Mouse (Mus musculus) small intestine, adult 2 months (tissue): ENCODE data around the gene Def8. TPM values are rescaled to one million over a fixed set of nuclear protein-coding genes. Genes with fewer than 3 reads are reported as not detected.

ENCODE experiments used
- H3K27ac ChIP-seq: fragments of 200-500 bp; 2 replicates; pipeline ENCODE4 v1.5.1; 2012; ENCODE audit warnings: low read depth, low read length, control low read depth, inconsistent platforms; ENCODE audit not compliant: insufficient read depth
- H3K27me3 ChIP-seq: fragments of 200-500 bp; 2 replicates; pipeline ENCODE4 v1.6.1; 2012; ENCODE audit warnings: mild to moderate bottlenecking, moderate library complexity, low read length, inconsistent platforms; ENCODE audit not compliant: control insufficient read depth, insufficient read depth
- H3K36me3 ChIP-seq: fragments of 200-500 bp; 2 replicates; pipeline ENCODE4 v1.6.1; 2012; ENCODE audit warnings: mild to moderate bottlenecking, low read length, control low read depth, inconsistent platforms; ENCODE audit not compliant: control insufficient read depth, insufficient read depth
- H3K4me1 ChIP-seq: fragments of 200-500 bp; 2 replicates; pipeline ENCODE4 v1.6.1; 2012; ENCODE audit warnings: low read length, inconsistent platforms, mixed read lengths; ENCODE audit not compliant: control insufficient read depth, insufficient read depth, insufficient read length
- H3K4me3 ChIP-seq: fragments of 200-500 bp; 2 replicates; pipeline ENCODE4 v1.5.1; 2012; ENCODE audit warnings: low read depth, mild to moderate bottlenecking, control low read depth, inconsistent platforms, low read length, moderate library complexity
- CTCF ChIP-seq: fragments of 200-500 bp; IDR thresholded peaks from 2 replicates; pipeline ENCODE4 v1.5.1; 2012; ENCODE audit warnings: low read depth, mild to moderate bottlenecking, control low read depth, inconsistent platforms, low read length, moderate library complexity, mixed read lengths; ENCODE audit not compliant: insufficient replicate concordance, insufficient read length; ENCODE audit errors: extremely low read depth
- POLR2A ChIP-seq: fragments of 200-500 bp; IDR thresholded peaks from 2 replicates; pipeline ENCODE4 v1.6.1; 2012; ENCODE audit warnings: low read depth, mild to moderate bottlenecking, control low read depth, inconsistent platforms, low read length, moderate library complexity
- WGBS: fragments of 180-500 bp; shearing (Covaris S2); methylation state at CpG from one replicate; pipeline ENCODE4 v1.1.7; 2018; 5-methylcytosine and 5-hydroxymethylcytosine counted together
- polyA plus RNA-seq: library from polyadenylated mRNA; depleted of rRNA; stranded (reverse); fragments of >200 nt; gene quantifications from 2 replicates; pipeline ENCODE4 v1.2.3, GENCODE M21; 2012; rRNA removed

The Def8 gene
- polyA plus RNA-seq, 1 experiment = 18.4 TPM

DNA sequence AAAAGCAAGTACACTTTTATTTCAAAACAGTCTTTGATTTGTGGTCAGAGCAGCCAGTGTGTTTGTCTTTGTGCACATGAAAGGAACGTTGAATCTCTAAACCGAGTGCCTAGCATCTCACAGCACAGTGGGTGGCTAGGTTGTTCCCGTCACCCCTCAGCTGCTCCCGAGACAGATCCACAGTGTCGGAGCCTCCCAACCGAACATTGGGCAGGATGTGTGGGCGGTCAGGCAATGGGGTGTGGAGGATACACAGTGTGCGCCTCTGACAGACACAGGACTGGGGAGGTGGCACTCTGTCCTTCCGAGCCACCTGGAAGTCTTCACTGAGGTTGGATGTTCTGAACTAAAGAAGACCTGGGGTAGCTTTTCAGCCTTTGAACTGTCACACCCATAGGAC is 82.4 kb downstream of the Def8 start:
- H3K4me3 ChIP-seq = no peak overlapping the region
- TF ChIP-seq CTCF (no peak), POLR2A (no peak)
- no peak overlapping the region for H3K27ac ChIP-seq
- peaks cover 31% of the 10 kb centered on the region for H3K36me3 ChIP-seq
- no peaks in the 10 kb centered on the region for H3K27me3 ChIP-seq
- H3K4me1 ChIP-seq = no peaks in the 10 kb centered on the region; the same call in 1 of the 2 replicates
- WGBS = 86% methylated on average over 9 of the region's 9 CpGs

DNA sequence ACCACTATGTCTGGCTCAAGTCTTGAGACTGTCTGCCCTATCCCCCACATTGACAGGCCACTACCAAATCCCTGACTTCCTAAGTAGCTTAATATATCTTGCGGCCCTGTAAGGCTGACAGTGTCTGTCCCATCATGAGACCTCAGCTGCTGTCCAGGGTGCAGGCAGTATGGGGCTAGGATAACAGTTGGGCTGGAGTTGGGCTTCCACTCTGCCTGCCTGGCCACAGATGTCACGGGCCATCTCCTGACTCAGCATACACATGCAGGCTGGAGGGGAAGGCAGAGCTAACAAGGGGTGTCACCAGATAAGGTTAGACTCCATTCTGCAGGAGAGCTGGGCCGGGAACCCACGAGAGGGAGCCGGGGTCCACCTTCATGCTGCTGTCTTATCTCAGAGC is 83.8 kb downstream of the Def8 start:
- H3K27me3 ChIP-seq = no peaks in the 10 kb centered on the region
- WGBS = 97% methylated on average over 5 of the region's 5 CpGs
- TF ChIP-seq CTCF (no peak), POLR2A (no peak)
- peaks cover 17% of the 10 kb centered on the region for H3K36me3 ChIP-seq
- no peak overlapping the region for H3K4me3 ChIP-seq
- H3K4me1 ChIP-seq = no peaks in the 10 kb centered on the region; the same call in 1 of the 2 replicates
- H3K27ac ChIP-seq = no peak overlapping the region

DNA sequence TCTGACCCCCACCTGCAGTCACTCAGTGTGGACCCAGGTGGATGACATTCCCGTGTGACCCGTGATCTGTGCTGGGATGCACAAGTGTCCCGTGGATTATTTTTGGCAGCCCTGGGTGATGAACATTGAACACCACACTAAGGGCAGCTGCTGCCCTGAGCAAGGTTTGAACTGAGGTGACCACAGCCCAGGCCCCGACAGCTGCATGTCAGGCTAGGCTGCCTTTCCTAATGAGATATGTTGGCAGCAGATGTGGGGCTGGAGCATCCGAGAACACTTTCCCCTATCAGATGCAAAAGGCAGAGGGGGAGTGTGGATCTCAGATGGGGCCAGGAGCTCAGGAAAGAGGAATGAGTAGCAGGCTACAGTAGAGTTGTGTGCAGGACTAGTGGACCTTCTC is 87.5 kb downstream of the Def8 start:
- no peak overlapping the region for H3K27ac ChIP-seq
- H3K36me3 ChIP-seq = peaks cover 5% of the 10 kb centered on the region
- no peak overlapping the region for H3K4me3 ChIP-seq
- 61% methylated on average over 5 of the region's 5 CpGs for whole genome bisulfite sequencing
- TF ChIP-seq CTCF (no peak), POLR2A (no peak)
- H3K27me3 ChIP-seq = peaks cover 29% of the 10 kb centered on the region
- H3K4me1 ChIP-seq = no peaks in the 10 kb centered on the region

Other genes with a start within 250 kb of the Def8 start
- gene Dpep1, start 237.3 kb upstream of the Def8 start, polyA plus RNA-seq = 152 and 830 TPM in 2 replicates
- gene Chmp1a, start 210.8 kb upstream of the Def8 start, polyA plus RNA-seq = 77.5 and 148 TPM in 2 replicates
- gene Spata33, start 210.7 kb upstream of the Def8 start, polyA plus RNA-seq = 0.10 and 0.13 TPM in 2 replicates
- gene Cdk10, start 198.7 kb upstream of the Def8 start, polyA plus RNA-seq = 20.7 and 27.7 TPM in 2 replicates
- 11.8 and 19.0 TPM in 2 replicates for gene Spata2l, start 187.3 kb upstream of the Def8 start, polyA plus RNA-seq
- 20.8 and 33.8 TPM in 2 replicates for gene Zfp276, start 169.3 kb upstream of the Def8 start, polyA plus RNA-seq
- 48.3 and 106 TPM in 2 replicates for gene Vps9d1, start 169.2 kb upstream of the Def8 start, polyA plus RNA-seq
- gene Fanca, start 105.0 kb upstream of the Def8 start, polyA plus RNA-seq = 10.9 and 14.1 TPM in 2 replicates
- 20.9 and 56.2 TPM in 2 replicates for gene Spire2, start 90.8 kb upstream of the Def8 start, polyA plus RNA-seq
- gene Tcf25, start 49.8 kb upstream of the Def8 start, polyA plus RNA-seq = 82.6 and 128 TPM in 2 replicates
- gene Mc1r, start 16.4 kb upstream of the Def8 start, polyA plus RNA-seq = not detected in 2 replicates
- 5.5 and 9.5 TPM in 2 replicates for gene Tubb3, start 12.1 kb upstream of the Def8 start, polyA plus RNA-seq
- gene Afg3l1, start 54.4 kb downstream of the Def8 start, polyA plus RNA-seq = 10.5 and 16.6 TPM in 2 replicates
- 0.16 TPM in 1 of 2 replicates, not detected in the other for gene Dbndd1, start 91.9 kb downstream of the Def8 start, polyA plus RNA-seq
- 1.5 and 2.1 TPM in 2 replicates for gene Gas8, start 95.3 kb downstream of the Def8 start, polyA plus RNA-seq
- 18.3 and 35.3 TPM in 2 replicates for gene Rhou, start 230.4 kb downstream of the Def8 start, polyA plus RNA-seq